Mouse (Mus musculus) effector memory CD4-positive, alpha-beta T cell, adult 7 months (primary cell): ENCODE results near the gene Hist1h3e. TPM values are rescaled to one million over a fixed set of nuclear protein-coding genes. Genes with fewer than 3 reads are reported as not detected.

ENCODE experiments used
- polyA plus RNA-seq: library from polyadenylated mRNA; unstranded; fragments of 100-300 nt; shearing (Covaris generic); gene quantifications from one replicate; pipeline ENCODE4 v1.2.1, GENCODE M21; 2017

The Hist1h3e gene
- polyA plus RNA-seq, 1 experiment from 2014 or later, result 0.98 TPM

Other genes starting within 250 kb of the Hist1h3e start
- 9.8 TPM for gene Zfp322a, start 193.2 kb downstream of the Hist1h3e start, polyA plus RNA-seq
- 14.3 TPM for gene Abt1, start 138.5 kb downstream of the Hist1h3e start, polyA plus RNA-seq
- 0.33 TPM for gene Btn1a1, start 96.5 kb downstream of the Hist1h3e start, polyA plus RNA-seq
- not detected for gene Btn2a2, start 73.5 kb downstream of the Hist1h3e start, polyA plus RNA-seq
- gene Hist1h4h, start 31.3 kb downstream of the Hist1h3e start, polyA plus RNA-seq, result 1.2 TPM
- gene Hist1h2af, start 28.5 kb downstream of the Hist1h3e start, polyA plus RNA-seq, result not detected
- not detected for gene Hist1h3g, start 26.9 kb downstream of the Hist1h3e start, polyA plus RNA-seq
- gene Hist1h2bh, start 19.0 kb downstream of the Hist1h3e start, polyA plus RNA-seq, result 0.85 TPM
- gene Hist1h3f, start 18.3 kb downstream of the Hist1h3e start, polyA plus RNA-seq, result 0.99 TPM
- not detected for gene Hist1h4f, start 10.7 kb downstream of the Hist1h3e start, polyA plus RNA-seq
- gene Hist1h1d, start 9.1 kb downstream of the Hist1h3e start, polyA plus RNA-seq, result 0.15 TPM
- gene Hist1h2ae, start 8.9 kb upstream of the Hist1h3e start, polyA plus RNA-seq, result 1.8 TPM
- gene Hist1h2bg, start 9.0 kb upstream of the Hist1h3e start, polyA plus RNA-seq, result not detected
- gene Hist1h2bf, start 11.8 kb upstream of the Hist1h3e start, polyA plus RNA-seq, result not detected
- not detected for gene Hist1h2ad, start 12.0 kb upstream of the Hist1h3e start, polyA plus RNA-seq
- not detected for gene Hist1h3d, start 13.4 kb upstream of the Hist1h3e start, polyA plus RNA-seq
- gene Hist1h4d, start 19.2 kb upstream of the Hist1h3e start, polyA plus RNA-seq, result 15.2 TPM
- 0.89 TPM for gene Hist1h2be, start 58.8 kb upstream of the Hist1h3e start, polyA plus RNA-seq
- gene Hist1h1e, start 60.2 kb upstream of the Hist1h3e start, polyA plus RNA-seq, result 4.5 TPM
- gene Hist1h2ac, start 121.6 kb upstream of the Hist1h3e start, polyA plus RNA-seq, result not detected
- 12.6 TPM for gene Hist1h2bc, start 121.8 kb upstream of the Hist1h3e start, polyA plus RNA-seq
- gene Hist1h1t, start 133.4 kb upstream of the Hist1h3e start, polyA plus RNA-seq, result not detected
- gene Hist1h4c, start 136.1 kb upstream of the Hist1h3e start, polyA plus RNA-seq, result 3.6 TPM
- not detected for gene Hfe, start 148.5 kb upstream of the Hist1h3e start, polyA plus RNA-seq
- 38.7 TPM for gene Hist1h1c, start 176.4 kb upstream of the Hist1h3e start, polyA plus RNA-seq
- gene Hist1h3c, start 183.2 kb upstream of the Hist1h3e start, polyA plus RNA-seq, result not detected
- gene Hist1h2bb, start 184.4 kb upstream of the Hist1h3e start, polyA plus RNA-seq, result not detected
- gene Hist1h2ab, start 188.8 kb upstream of the Hist1h3e start, polyA plus RNA-seq, result not detected
- gene Hist1h3b, start 189.9 kb upstream of the Hist1h3e start, polyA plus RNA-seq, result not detected
- 6.7 TPM for gene Hist1h4b, start 194.6 kb upstream of the Hist1h3e start, polyA plus RNA-seq
- 1.1 TPM for gene Hist1h4a, start 198.9 kb upstream of the Hist1h3e start, polyA plus RNA-seq
- gene Hist1h3a, start 200.0 kb upstream of the Hist1h3e start, polyA plus RNA-seq, result 3.4 TPM
- not detected for gene Hist1h1a, start 201.3 kb upstream of the Hist1h3e start, polyA plus RNA-seq
- not detected for gene Trim38, start 207.5 kb upstream of the Hist1h3e start, polyA plus RNA-seq
- not detected for gene Slc17a2, start 244.6 kb upstream of the Hist1h3e start, polyA plus RNA-seq